Mouse (Mus musculus): ENCODE data around the gene Dao.
A peak's percentile ranks its signal among the peaks of the same experiment; 100 is the strongest.

Dao gene

DNA sequence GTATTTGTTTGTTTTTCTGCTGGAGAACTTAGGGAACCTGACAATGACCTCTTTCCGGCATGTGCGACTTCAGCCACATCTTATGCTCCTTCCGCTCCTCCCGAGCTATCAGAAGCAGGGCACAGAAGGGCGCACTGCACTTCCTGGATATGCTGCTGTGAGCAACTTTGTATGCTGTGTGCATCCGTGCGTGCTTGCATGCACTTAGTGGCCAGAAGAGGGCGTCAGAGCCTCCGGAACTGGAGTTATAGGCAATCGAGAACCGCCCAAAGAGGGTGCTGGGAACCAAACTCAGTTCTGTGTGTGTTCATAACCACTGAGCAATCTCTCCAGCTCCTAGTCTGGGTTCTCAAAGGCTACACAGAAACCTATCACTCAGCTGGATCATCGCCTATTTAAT lies 27.1 kb downstream of the Dao start:
- no peak for DNase-seq

- DNase-seq, result no peak
These were observed 28.8 kb downstream of the Dao start for GRCm38 (mm10) chr5:114032161-114032763.

DNA sequence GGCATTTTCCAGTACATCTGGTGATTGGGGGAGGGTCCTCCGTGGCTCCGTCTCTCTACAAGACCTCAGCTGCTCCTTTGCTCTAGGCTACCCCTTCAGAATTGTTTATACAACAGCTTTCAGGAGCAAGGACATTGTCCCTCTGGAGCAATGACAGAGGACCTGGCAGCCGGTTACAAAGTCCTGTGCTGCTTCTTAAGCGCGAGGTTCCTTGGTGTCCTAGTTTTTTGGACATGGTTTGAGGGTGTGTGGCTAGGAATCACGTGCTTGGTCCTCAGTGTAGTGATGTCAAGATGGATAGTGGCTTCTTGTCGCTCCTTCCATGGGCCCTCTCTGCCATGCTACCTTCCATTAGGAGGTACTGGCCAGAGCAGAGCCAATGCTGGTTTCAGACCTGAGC lies 30.9 kb downstream of the Dao start:
- DNase-seq, result no peak

DNA sequence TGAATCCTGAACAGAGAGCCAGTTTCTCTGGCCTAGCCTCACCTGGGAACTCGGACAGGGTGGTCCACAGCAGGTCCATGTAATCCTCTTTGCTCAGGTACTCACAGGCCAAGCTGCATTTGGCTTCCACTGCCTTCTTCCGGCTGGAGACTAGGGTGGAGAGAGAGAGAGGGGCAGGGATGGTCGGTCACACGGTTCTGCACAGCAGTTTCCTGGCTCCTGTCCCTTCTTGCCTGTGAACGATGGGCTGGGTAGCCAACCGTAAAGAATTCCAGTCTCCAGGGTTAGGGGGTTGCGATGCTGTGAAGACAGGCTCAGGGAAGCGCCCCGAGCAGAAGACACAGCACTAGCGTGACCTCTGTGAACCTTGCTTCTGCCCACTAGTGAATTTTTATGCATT lies 31.6 kb downstream of the Dao start:
- DNase-seq, result no peak

- no peak for DNase-seq
These were observed 37.0 kb downstream of the Dao start for GRCm38 (mm10) chr5:114040508-114040907.

DNA sequence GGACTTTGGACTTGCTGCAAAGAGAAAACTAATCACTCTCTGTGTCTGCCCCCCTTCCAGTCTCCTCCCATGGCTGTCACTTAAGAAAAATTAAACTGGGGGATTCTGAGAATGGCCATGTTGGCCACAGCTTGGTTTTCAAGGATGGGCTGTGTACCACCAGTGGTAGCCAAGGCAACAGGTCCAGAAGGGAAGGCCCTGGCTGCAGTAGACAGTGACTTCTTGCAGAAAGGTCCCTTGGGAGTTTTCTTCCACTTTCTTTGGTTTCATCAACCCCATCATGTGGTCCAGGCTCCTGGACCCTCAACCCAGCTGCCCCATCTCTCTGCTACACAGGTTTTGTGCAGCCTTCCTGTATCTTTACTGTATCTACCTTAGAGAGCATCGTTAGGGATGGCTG lies 37.4 kb downstream of the Dao start:
- DNase-seq, result no peak

DNA sequence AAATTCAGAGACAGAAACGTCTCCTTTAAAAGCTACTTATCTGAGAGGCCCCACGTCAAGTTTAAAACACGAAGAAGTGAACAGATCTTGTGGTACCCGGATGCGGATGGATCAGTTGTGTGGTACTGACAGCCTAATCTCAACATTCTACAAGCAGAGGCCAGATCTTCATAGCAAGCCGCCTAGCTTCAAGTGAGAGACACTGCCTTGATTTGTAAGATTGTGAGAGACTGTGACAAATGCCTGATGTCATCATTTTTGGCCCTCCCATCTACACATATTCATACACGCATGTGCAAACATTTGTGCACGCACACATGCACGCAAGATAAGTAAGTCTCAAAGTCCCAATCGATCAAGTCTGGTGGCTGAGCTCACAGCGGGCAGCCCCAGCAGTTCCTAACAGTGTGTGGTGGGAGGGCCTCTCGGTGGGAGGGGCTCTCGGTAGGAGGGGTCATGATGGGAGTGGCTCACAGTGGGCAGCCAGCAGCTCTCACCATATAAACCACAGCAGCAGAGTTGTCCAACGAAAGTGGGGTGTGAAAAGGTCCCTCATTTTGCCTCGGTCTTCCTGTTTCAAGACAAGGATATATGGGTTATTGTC lies 37.9 kb downstream of the Dao start:
- peak; percentile 54 for DNase-seq

- no peak for DNase-seq
These were observed 40.3 kb downstream of the Dao start for GRCm38 (mm10) chr5:114043800-114044199.

- DNase-seq, result peak; percentile 20
These were observed 41.6 kb downstream of the Dao start for GRCm38 (mm10) chr5:114045134-114045533.

DNA sequence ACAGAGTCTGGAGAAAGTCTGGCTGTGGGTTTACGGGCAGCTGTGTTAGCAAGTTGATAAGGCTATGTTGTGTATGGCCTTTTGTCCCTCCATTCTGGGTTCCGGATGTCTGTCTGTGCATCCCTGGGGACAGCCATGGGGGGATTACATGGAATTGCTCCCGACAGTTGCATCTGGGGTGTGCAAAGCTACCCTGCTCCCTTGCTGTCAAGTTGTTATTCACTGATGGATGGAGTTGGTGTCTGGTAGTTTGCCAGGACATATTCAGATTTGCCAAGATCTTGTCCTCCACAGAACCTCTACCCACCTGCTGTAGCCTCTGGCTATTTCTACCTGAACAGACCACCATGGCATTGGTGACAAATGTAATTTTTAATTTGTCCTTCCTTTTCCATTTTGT lies 42.6 kb downstream of the Dao start:
- no peak for DNase-seq

GRCm38 (mm10) chr5:114046604-114047003 lies 43.1 kb downstream of the Dao start:
- no peak for DNase-seq

DNA sequence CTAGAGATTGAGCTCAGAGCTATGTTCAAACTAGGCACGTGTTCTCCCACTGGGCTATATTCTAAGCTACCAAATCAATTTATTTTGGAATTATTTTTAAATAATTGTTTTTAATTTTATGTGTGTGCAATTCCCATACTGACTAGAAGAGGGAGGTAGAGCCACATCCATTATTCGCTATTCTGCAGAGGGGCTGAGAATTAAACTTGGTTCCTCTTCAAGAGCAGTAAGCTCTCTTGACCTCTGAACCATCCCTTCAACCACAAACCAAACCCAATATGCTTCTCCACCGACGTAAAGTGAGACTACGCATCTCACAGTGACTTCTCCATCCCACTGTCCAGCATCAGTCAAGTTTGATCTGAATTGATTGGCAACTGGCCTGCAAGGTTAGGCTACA lies 43.7 kb downstream of the Dao start:
- no peak for DNase-seq

DNA sequence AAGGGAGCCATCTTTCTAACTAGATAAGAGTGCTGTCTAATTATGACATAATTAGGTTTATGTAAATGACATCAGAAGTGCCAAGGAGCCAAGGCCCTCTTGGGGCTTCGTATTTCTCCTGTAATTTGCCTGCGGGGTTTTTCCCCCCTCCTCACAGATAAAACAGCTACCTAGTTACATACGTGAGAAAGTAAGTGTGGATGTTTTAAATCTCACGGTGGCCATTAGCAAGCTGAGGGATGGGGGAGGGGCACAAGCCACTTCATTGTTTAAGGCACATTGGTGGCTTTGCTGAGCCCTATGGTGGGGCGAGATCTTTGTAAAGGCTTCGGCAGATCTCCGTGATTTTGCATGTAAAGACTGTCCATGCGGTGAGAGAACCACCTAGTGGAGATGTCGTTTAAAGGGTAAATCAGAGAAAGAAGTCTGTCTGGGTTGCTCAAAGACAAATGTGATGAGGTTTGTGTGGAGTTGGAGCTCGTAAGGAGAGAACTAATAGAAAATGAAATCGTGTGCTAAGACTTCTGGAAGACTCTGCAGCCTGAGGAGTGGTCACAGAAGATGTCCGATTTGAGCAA lies 45.3 kb downstream of the Dao start:
- no peak for DNase-seq

DNA sequence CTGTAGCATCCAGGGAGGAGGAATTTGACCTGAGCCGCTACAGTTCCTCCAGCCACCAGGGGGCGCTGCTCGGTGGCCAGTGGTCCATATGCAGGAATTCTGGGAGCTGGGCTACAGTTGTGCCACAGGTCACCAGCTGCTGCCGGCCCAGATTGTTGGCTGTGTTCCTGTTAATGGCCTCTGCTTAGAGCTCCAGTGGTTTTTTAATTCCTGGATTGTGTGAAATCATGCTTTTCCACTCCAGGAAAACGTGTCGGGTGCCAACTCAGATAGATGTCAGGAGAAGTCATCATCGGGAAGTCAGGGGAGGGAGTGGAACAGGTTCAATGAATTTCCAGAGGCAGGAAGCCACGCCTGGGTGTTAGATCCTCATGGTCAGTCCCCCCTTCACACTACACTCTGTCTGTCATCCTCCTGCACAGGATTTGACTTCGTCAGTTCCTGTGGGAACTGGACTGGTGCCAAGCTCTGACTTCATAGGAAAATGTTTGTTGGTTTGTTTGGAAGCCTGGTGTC lies 48.8 kb downstream of the Dao start:
- peak; percentile 77 for DNase-seq

DNA sequence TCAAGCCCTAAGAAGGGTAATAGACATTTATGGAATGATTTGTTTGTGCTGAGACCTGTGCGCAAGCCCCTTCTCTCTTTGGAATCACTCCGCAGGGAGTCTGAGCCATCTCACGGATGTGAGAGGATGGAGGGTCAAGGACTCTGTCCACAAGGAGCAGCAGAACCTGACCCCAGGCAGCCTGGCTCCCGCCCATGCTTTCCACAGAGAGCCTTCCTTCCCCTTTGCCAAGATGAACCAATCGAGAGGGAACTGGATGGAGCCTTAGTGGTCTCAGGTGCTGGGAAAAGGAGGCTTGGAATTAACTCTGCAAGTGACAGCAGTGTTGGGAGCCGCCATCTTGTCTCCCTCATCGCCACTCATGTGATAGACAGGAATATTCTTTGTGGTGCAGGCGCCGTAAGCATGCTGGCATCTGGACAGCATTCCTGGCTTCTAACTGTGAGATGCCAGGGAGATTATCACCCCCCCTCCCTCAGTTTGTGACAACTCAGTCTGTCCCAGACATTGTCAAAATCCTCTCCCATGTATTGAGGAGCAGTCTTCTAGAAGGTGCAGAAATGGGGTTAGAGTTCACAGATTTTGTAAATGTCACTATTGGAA lies 53.7 kb downstream of the Dao start:
- no peak for DNase-seq

- DNase-seq, result no peak
These were observed 58.2 kb downstream of the Dao start for GRCm38 (mm10) chr5:114061675-114062074.

DNA sequence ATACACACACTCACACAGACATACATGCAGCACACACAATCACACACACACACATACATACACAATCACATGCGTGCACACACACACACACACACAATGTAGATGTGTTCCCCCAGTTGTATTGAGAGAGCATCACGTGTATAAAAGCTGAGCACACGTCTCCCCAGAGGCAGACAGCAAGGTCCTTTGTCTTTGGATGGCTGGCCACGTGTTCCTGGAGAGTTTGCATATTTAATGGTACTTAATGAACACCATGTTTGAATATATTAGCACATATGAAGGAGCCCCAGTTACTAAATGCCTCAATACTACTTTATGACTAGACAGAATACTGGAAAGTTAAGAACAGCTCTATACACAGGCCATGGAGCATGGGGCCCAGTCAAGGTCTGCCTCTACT lies 60.5 kb downstream of the Dao start:
- DNase-seq, result no peak

GRCm38 (mm10) chr5:114065161-114065560 lies 61.7 kb downstream of the Dao start, which contains the start of gene Usp30:
TSS of gene Usp30 (plus strand) at chr5:114065461.
- DNase-seq, result no peak

GRCm38 (mm10) chr5:114066601-114067000 lies 63.1 kb downstream of the Dao start:
- no peak for DNase-seq

GRCm38 (mm10) chr5:114067543-114067942 lies 64.0 kb downstream of the Dao start:
- no peak for DNase-seq

- DNase-seq, result no peak
These were observed 64.5 kb downstream of the Dao start for GRCm38 (mm10) chr5:114067982-114068381.

- DNase-seq, result no peak
These were observed 67.4 kb downstream of the Dao start for GRCm38 (mm10) chr5:114070858-114071257.

DNA sequence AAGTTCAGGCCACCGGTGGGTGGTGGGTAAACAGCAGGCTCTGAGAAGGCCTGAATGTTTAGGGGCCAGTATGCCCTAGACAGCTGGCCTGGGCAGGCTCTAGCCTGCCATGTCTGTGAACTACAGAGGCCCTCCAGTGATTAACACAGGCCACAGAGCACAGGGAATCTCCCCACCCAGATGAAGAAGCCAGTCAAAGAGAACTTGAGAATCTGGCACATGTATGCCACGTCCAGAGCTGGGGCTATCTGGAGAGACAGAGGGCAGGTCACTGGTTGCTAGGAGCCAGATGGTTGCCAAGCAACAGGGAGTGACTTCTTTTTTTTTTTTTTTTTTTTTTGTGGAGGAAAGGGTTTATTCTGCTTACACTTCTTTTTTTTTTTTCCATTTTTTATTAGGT lies 68.8 kb downstream of the Dao start:
- no peak for DNase-seq

All from lung, postnatal 14 days (tissue).